Mouse (Mus musculus) G1E-ER4 (cell line): ENCODE data around the gene Glis3. TPM values are rescaled to one million over a fixed set of nuclear protein-coding genes. Genes with fewer than 3 reads are reported as not detected.

Source experiments
- GATA1 ChIP-seq: IDR thresholded peaks from one replicate; pipeline ENCODE4 v1.8.0; 2012; ENCODE audit warnings: low read length, inconsistent platforms
- polyA plus RNA-seq: library from polyadenylated mRNA; stranded (reverse); fragments of >175 nt; gene quantifications from 2 replicates; pipeline ENCODE4 v1.2.3, GENCODE M21; 2012

Gene Glis3
- polyA plus RNA-seq, 1 experiment: not detected

DNA sequence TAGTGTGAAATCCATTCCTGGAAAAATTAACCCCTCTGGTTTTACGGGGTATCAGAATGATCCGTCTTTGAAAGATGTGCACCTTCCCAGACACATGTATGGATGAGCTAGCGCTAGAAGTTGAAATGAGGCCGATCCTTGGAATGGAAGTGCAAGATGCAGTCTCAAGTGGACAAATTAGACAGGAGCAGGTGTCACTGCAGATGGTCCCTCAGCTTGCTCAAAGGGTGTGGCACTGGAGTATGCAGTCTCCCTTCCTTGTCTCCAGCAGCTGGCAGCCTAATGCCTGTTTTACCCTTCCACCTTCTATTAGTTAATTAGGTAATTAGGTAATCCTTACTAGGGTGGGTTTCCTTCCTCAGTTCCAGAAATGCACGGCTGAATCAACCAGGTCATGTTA, 53.7 kb downstream of the Glis3 start:
- TF ChIP-seq GATA1: no peak

DNA sequence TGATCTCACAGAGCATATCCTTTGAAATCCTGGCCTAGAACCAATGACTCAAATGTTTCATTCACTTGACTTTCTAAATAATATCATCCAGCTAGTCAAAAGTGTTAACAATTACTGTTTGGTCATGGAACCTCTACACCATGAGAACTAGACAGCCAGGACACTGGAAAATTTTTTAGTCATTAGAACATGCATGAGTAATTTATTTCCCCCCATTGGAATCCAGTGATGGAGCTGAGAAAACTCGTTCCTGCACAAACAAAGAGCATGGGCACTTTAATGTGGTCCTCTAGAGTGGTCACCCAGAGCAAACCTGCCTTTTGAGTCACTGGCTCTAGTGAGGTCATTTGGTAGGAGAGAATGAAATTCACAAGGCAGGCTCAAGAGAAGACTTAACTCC, 55.3 kb downstream of the Glis3 start:
- no peak for TF ChIP-seq GATA1

- TF ChIP-seq GATA1: no peak
These were observed 56.2 kb downstream of the Glis3 start for GRCm38 (mm10) chr19:28623726-28624125.

- TF ChIP-seq GATA1: no peak
These were observed 58.0 kb downstream of the Glis3 start for GRCm38 (mm10) chr19:28621608-28622505.

GRCm38 (mm10) chr19:28617736-28618135, 62.1 kb downstream of the Glis3 start:
- no peak for TF ChIP-seq GATA1

- no peak for TF ChIP-seq GATA1
These were observed 62.7 kb downstream of the Glis3 start for GRCm38 (mm10) chr19:28617191-28617590.

- TF ChIP-seq GATA1: no peak
These were observed 63.4 kb downstream of the Glis3 start for GRCm38 (mm10) chr19:28616487-28616886.

DNA sequence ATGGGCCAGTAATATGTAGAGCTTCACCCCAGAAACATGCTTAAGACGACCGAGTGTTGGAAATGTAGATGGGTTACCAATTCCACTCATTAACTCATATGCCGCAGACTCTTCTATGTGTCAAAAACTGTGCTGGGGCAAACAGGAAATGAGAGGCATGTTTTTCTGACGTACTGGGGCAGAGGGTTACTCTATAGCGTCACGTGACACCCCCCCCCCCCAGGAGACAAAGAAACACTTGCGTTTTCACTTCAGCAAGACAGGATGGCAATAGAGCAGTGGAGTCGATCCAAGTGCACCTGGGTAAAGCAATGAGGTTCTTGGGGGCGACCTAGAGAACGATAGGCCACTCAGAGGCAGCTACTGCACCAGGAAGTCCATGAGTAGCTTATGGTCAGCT, 67.6 kb downstream of the Glis3 start:
- TF ChIP-seq GATA1: no peak

DNA sequence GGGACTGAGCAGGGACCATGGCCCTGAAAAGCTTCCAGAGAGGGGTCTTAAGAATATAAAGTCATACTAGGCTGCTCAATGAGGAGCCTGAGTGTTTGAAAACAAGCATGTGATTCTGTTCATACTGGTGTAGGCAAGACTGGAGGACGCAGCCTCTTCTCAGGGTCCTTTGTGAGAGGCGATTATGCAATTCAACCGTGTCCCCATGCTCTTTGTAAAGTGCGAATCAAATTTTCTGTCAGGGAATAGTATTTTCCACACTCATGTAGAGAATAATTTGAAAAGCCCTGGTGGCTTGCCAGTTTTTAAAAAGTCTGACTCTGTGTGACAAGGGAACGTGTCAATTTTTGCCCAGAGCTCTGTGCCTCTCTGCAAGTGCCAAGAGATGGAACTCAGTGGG, 71.1 kb downstream of the Glis3 start:
- no peak for TF ChIP-seq GATA1

GRCm38 (mm10) chr19:28608277-28608676, 71.6 kb downstream of the Glis3 start:
- TF ChIP-seq GATA1: no peak

GRCm38 (mm10) chr19:28600866-28601265, 79.0 kb downstream of the Glis3 start:
- no peak for TF ChIP-seq GATA1

GRCm38 (mm10) chr19:28594215-28594614, 85.7 kb downstream of the Glis3 start:
- no peak for TF ChIP-seq GATA1

DNA sequence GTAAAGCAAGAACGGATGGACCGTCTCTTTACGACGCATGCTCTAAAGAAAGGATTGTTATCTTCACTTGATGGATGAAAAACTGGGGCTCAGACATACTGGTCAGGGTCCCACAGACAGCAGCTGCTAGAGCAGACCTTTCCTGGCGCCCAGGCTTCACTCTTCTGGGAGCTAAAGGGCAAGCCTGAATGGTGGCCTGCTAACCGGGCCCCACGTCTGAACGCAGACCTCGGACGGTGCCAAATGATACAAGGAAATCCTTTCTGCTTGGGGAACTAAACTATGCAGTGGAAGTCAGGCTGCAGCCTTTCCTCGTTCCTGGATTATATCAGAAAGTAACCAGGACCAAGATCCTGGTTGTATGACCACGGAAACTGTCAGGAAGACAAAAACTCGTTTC, 86.9 kb downstream of the Glis3 start:
- TF ChIP-seq GATA1: no peak

- no peak for TF ChIP-seq GATA1
These were observed 88.0 kb downstream of the Glis3 start for GRCm38 (mm10) chr19:28591736-28592477.

GRCm38 (mm10) chr19:28580499-28580898, 99.4 kb downstream of the Glis3 start:
- no peak for TF ChIP-seq GATA1

GRCm38 (mm10) chr19:28579724-28580375, 100.0 kb downstream of the Glis3 start:
- TF ChIP-seq GATA1: no peak
